Mouse (Mus musculus) CH12.LX (cell line): ENCODE measurements around the gene Pde1a.
A peak's percentile ranks its signal among the peaks of the same experiment; 100 is the strongest.

Experiments used
- BHLHE40 ChIP-seq: IDR thresholded peaks from 2 replicates; pipeline ENCODE4 v1.6.1; 2011; ENCODE audit warnings: mild to moderate bottlenecking, low read depth, low read length, improper control_type of control experiment
- CTCF ChIP-seq, 2 experiments: IDR thresholded peaks in 1 of 2; conservative IDR thresholded peaks in 1 of 2; 2 replicates each; pipeline ENCODE4 v1.5.1; 2011 to 2012; ENCODE audit warnings: low read depth in 2 of 2, low read length in 2 of 2, improper control_type of control experiment in 1 of 2, inconsistent platforms in 1 of 2, mild to moderate bottlenecking in 1 of 2, moderate library complexity in 1 of 2
- EP300 ChIP-seq: IDR thresholded peaks from 2 replicates; pipeline ENCODE4 v1.6.1; 2011; ENCODE audit warnings: low read length, improper control_type of control experiment
- GABPA ChIP-seq: IDR thresholded peaks from 2 replicates; pipeline ENCODE4 v1.6.1; 2012; ENCODE audit warnings: low read depth, low read length, improper control_type of control experiment, inconsistent platforms; ENCODE audit not compliant: insufficient replicate concordance
- HCFC1 ChIP-seq: IDR thresholded peaks from 2 replicates; pipeline ENCODE4 v1.6.1; 2012; ENCODE audit warnings: low read depth, mild to moderate bottlenecking, inconsistent platforms, low read length, improper control_type of control experiment
- MAFK ChIP-seq: IDR thresholded peaks from 2 replicates; pipeline ENCODE4 v1.6.1; 2011; ENCODE audit warnings: low read length, improper control_type of control experiment; ENCODE audit not compliant: insufficient replicate concordance
- MAZ ChIP-seq: IDR thresholded peaks from 2 replicates; pipeline ENCODE4 v1.6.1; 2012; ENCODE audit warnings: low read depth, mild to moderate bottlenecking, inconsistent platforms, low read length, improper control_type of control experiment, moderate library complexity
- MYC ChIP-seq: IDR thresholded peaks from 2 replicates; pipeline ENCODE4 v1.6.1; 2011; ENCODE audit warnings: low read depth, mild to moderate bottlenecking, improper control_type of control experiment, low read length
- POLR2A ChIP-seq: IDR thresholded peaks from 2 replicates; pipeline ENCODE4 v1.6.1; 2011; ENCODE audit warnings: low read depth, mild to moderate bottlenecking, improper control_type of control experiment, low read length
- RAD21 ChIP-seq: IDR thresholded peaks from 2 replicates; pipeline ENCODE4 v1.6.1; 2011; ENCODE audit warnings: low read depth, mild to moderate bottlenecking, low read length, improper control_type of control experiment, moderate library complexity
- TBP ChIP-seq: conservative IDR thresholded peaks from 2 replicates; pipeline ENCODE4 v1.6.1; 2011; ENCODE audit warnings: low read depth, low read length, improper control_type of control experiment
- USF1 ChIP-seq: IDR thresholded peaks from 2 replicates; pipeline ENCODE4 v1.6.1; 2014; ENCODE audit warnings: low read depth, mild to moderate bottlenecking, inconsistent platforms, low read length, improper control_type of control experiment
- ZC3H11A ChIP-seq: IDR thresholded peaks from 2 replicates; pipeline ENCODE4 v1.6.1; 2012; ENCODE audit warnings: low read depth, mild to moderate bottlenecking, inconsistent platforms, low read length, improper control_type of control experiment

- TF ChIP-seq MAFK (no peak), CTCF (conservative IDR thresholded peaks at IDR 0.05 in 1 of 2, IDR thresholded peaks at IDR 0.05 in 1 of 2; ENCODE audit: low read depth in 2 of 2, low read length in 2 of 2) (peak; percentile 32 to 63; a peak in 3 of 4 replicates), EP300 (no peak), ZC3H11A (no peak), TBP (no peak), GABPA (no peak), USF1 (no peak), BHLHE40 (no peak), POLR2A (no peak), HCFC1 (no peak), RAD21 (peak; percentile 35), MAZ (no peak), MYC (no peak)
These were observed 206.9 kb downstream of the Pde1a start for GRCm38 (mm10) chr2:79922356-79922755.
